Mouse (Mus musculus) kidney, adult 2 months (tissue): ENCODE results near the gene Akap5. TPM values are rescaled to one million over a fixed set of nuclear protein-coding genes. Genes with fewer than 3 reads are reported as not detected.
A peak's percentile ranks its signal among the peaks of the same experiment; 100 is the strongest.

Source experiments
- DNase-seq: peaks from one replicate; pipeline ENCODE4 v3.0.0; 2021
- H3K27ac ChIP-seq: fragments of 200-500 bp; 2 replicates; pipeline ENCODE4 v1.5.1; 2012; ENCODE audit warnings: low read depth, low read length, control low read depth, inconsistent platforms; ENCODE audit not compliant: insufficient read depth
- H3K27me3 ChIP-seq: fragments of 200-500 bp; replicated peaks from 2 replicates; pipeline ENCODE4 v1.6.1; 2012; ENCODE audit warnings: mild to moderate bottlenecking, moderate library complexity, low read length, inconsistent platforms; ENCODE audit not compliant: control insufficient read depth, insufficient read depth
- H3K36me3 ChIP-seq: fragments of 200-500 bp; 2 replicates; pipeline ENCODE4 v1.6.1; 2012; ENCODE audit warnings: mild to moderate bottlenecking, moderate library complexity, low read length, inconsistent platforms; ENCODE audit not compliant: control insufficient read depth, insufficient read depth
- H3K4me1 ChIP-seq: fragments of 200-500 bp; 2 replicates; pipeline ENCODE4 v1.6.1; 2011; ENCODE audit warnings: low read length; ENCODE audit not compliant: control insufficient read depth, insufficient read depth
- H3K4me3 ChIP-seq: fragments of 200-500 bp; 2 replicates; pipeline ENCODE4 v1.5.1; 2011; ENCODE audit warnings: mild to moderate bottlenecking, low read depth, low read length, control low read depth; ENCODE audit not compliant: insufficient read depth
- CTCF ChIP-seq: fragments of 200-500 bp; conservative IDR thresholded peaks from 2 replicates; pipeline ENCODE4 v1.5.1; 2011; ENCODE audit warnings: low read depth, mild to moderate bottlenecking, control low read depth, low read length, moderate library complexity, mixed read lengths; ENCODE audit not compliant: insufficient read depth, insufficient read length
- POLR2A ChIP-seq: fragments of 200-500 bp; IDR thresholded peaks from one replicate; pipeline ENCODE4 v1.6.1; 2011; ENCODE audit warnings: low read depth, low read length, control low read depth
- WGBS: fragments of 180-500 bp; shearing (Covaris S2); methylation state at CpG from one replicate; pipeline ENCODE4 v1.1.7; 2018; 5-methylcytosine and 5-hydroxymethylcytosine counted together
- polyA plus RNA-seq: library from polyadenylated mRNA; depleted of rRNA; stranded (reverse); fragments of >200 nt; gene quantifications from 2 replicates; pipeline ENCODE4 v1.2.3, GENCODE M21; 2012

The Akap5 gene
- polyA plus RNA-seq, 1 experiment = 0.27 TPM

GRCm38 (mm10) chr12:76300367-76300766 lies 24.3 kb upstream of the Akap5 start:
- DNase-seq = no peak
- peaks cover 6% of the 10 kb centered on the region for H3K36me3 ChIP-seq
- H3K27me3 ChIP-seq = no peaks in the 10 kb centered on the region
- H3K4me3 ChIP-seq = no peak overlapping the region
- no peak overlapping the region for H3K27ac ChIP-seq
- TF ChIP-seq POLR2A = no peak
- no peak for TF ChIP-seq CTCF
- no peaks in the 10 kb centered on the region for H3K4me1 ChIP-seq
- WGBS = 82% methylated on average over 10 of the region's 10 CpGs

GRCm38 (mm10) chr12:76303474-76303873 lies 21.2 kb upstream of the Akap5 start:
- 80% methylated on average over 11 of the region's 11 CpGs for WGBS
- DNase-seq = peak; percentile 12
- TF ChIP-seq CTCF (no peak), POLR2A (no peak)
- Histone ChIP-seq H3K4me1 (no peaks in the 10 kb centered on the region), H3K36me3 (peaks cover 4% of the 10 kb centered on the region; the same call in 1 of the 2 replicates), H3K27ac (no peak overlapping the region), H3K27me3 (no peaks in the 10 kb centered on the region), H3K4me3 (no peak overlapping the region)

GRCm38 (mm10) chr12:76304199-76304598 lies 20.5 kb upstream of the Akap5 start:
- H3K4me3 ChIP-seq = no peak overlapping the region
- H3K27ac ChIP-seq = no peak overlapping the region
- no peaks in the 10 kb centered on the region for H3K4me1 ChIP-seq
- 0 out of 2 replicates have a peak, but pooled peaks cover 4% of the 10 kb centered on the region for H3K36me3 ChIP-seq
- no peaks in the 10 kb centered on the region for H3K27me3 ChIP-seq
- TF ChIP-seq POLR2A (no peak), CTCF (no peak)
- DNase-seq = peak; percentile 30
- WGBS = 59% methylated on average over 4 of the region's 4 CpGs

GRCm38 (mm10) chr12:76305107-76305506 lies 19.6 kb upstream of the Akap5 start:
- no peak for DNase-seq
- 0 out of 2 replicates have a peak, but pooled peaks cover 4% of the 10 kb centered on the region for H3K36me3 ChIP-seq
- WGBS = 83% methylated on average over 8 of the region's 8 CpGs
- TF ChIP-seq POLR2A (no peak), CTCF (no peak)
- no peak overlapping the region for H3K27ac ChIP-seq
- no peak overlapping the region for H3K4me3 ChIP-seq
- no peaks in the 10 kb centered on the region for H3K4me1 ChIP-seq
- no peaks in the 10 kb centered on the region for H3K27me3 ChIP-seq

DNA sequence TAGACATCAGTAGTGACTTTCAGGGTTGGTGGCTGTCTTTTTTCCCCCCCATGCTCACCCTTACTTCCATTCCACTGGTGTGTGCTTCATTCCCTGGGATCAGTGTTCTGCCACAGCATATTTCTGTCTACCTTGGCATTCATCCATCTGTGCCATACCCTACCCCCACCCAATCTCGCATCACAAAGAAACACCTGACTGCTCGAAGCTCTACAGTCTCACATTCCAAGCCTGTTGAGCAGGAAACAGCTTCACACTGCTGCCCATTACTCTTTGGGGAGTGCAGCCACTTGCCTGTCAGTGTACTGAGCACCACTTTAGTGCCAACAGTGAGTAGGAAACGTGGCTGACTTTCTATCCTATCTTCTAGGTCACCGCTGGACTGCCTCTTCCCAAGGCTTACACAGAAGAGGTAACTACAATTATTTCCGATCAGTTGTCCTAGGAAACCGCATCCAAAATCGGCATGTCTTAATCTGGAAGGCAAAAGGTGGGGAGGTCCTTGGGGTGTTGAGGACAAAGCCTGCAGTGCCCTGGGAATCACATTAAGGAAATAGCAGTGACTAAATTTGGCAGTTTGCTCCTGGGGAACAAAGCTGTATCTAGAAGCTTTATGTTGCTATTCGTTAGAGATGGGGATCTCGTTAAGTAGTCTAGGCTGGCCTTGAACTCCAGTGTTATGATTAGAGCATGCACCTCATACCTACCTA lies 17.7 kb upstream of the Akap5 start:
- H3K4me1 ChIP-seq = no peaks in the 10 kb centered on the region
- WGBS = 52% methylated on average over 9 of the region's 9 CpGs
- TF ChIP-seq CTCF (no peak), POLR2A (no peak)
- H3K36me3 ChIP-seq = peaks cover 6% of the 10 kb centered on the region; the same call in 1 of the 2 replicates
- DNase-seq = peak; percentile 27
- no peak overlapping the region for H3K27ac ChIP-seq
- H3K27me3 ChIP-seq = no peaks in the 10 kb centered on the region
- no peak overlapping the region for H3K4me3 ChIP-seq

DNA sequence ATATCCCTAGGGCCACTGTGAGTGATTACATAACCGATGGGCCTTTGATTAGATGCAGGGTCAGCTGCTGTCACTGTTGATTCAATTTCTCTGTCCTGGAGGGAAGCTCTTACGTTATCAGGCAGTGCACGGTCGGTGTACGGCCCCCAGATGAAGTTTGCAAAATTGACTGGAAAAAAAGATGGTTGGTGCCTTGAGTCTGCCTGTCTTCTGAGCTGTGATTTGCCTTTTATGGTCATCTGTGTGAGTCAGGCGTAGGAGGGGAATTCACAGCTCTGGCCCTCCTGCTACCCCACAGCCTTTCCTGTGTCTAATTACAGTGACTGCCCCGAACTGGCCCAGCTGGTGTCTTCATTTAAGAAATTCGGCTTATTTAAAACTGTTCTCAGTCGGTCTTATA lies 16.7 kb upstream of the Akap5 start:
- Histone ChIP-seq H3K4me1 (no peaks in the 10 kb centered on the region), H3K36me3 (peaks cover 6% of the 10 kb centered on the region; the same call in 1 of the 2 replicates), H3K4me3 (no peak overlapping the region), H3K27ac (no peak overlapping the region), H3K27me3 (no peaks in the 10 kb centered on the region)
- peak; percentile 26 for DNase-seq
- TF ChIP-seq POLR2A = no peak
- TF ChIP-seq CTCF = no peak
- 46% methylated on average over 9 of the region's 9 CpGs for WGBS

DNA sequence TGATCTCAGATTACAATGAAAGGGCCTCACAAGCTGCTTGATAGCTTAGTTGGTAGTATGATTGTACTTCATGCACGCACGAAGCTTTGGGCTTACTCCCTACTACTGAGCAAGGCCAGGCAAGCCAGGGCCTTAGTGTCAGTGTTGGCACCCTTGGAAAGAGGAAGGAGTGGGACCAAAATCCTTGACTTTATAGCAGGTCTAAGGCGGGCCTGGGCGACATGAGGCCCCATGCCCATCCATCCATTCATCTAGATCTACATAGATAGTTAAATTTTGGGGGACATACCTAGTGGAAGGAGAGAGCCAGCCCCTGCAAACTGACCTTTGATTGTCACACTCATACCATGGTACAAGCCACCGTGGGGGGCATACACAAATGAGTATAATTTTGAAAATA lies 16.3 kb upstream of the Akap5 start:
- H3K27ac ChIP-seq = no peak overlapping the region
- no peak overlapping the region for H3K4me3 ChIP-seq
- 83% methylated on average over 5 of the region's 5 CpGs for WGBS
- H3K4me1 ChIP-seq = no peaks in the 10 kb centered on the region
- H3K36me3 ChIP-seq = peaks cover 6% of the 10 kb centered on the region; the same call in 1 of the 2 replicates
- H3K27me3 ChIP-seq = no peaks in the 10 kb centered on the region
- no peak for DNase-seq
- no peak for TF ChIP-seq CTCF
- TF ChIP-seq POLR2A = no peak
